Mouse (Mus musculus): ENCODE data around the gene Gapdh.
"Not testable (repeated sequence)": the region's sequence is repeated elsewhere in the genome, so short reads cannot be mapped to it uniquely, and the experiment has no call there.

Gapdh gene

DNA sequence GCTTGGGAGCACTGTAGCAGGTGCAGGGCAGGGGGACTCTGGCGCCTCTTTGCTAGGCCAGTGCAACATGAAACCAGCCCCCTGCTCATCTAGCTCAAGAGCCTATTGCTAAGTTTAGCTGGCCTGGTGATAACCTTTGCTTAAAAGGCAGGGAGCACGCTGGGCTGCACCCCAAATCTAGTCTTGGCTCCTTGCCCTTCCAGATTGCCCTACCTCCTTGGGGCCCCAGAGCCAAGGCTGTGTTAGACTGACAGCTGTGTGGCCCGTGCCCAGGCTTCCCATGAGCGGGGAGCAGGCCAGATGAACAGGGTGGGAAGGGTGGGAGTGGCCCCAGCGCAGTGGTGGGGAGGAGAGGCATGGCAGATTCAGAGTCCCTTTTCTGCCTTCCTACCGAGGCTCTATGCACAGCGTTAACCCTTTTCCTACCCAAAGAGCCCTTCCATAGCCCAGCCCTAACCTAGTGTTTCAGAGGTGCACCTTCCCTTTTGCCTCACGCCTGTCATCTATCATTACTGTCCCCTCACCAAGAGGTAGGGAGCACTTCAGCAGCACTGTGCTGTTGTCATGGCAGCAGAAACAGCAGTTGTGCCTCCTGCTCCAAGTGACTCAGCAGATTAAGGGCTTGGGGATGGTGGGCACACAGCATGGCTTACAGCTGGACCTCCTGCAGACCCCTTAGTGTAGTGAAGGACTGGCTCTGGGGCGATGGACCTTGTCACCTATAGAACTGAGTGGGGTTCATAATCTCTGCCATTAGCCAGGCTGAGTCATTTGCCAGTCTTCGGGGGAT is 789 bp upstream of the Gapdh start:
- DNase-seq (ENCODE audit: low read depth, low spot score) = no peak

DNA sequence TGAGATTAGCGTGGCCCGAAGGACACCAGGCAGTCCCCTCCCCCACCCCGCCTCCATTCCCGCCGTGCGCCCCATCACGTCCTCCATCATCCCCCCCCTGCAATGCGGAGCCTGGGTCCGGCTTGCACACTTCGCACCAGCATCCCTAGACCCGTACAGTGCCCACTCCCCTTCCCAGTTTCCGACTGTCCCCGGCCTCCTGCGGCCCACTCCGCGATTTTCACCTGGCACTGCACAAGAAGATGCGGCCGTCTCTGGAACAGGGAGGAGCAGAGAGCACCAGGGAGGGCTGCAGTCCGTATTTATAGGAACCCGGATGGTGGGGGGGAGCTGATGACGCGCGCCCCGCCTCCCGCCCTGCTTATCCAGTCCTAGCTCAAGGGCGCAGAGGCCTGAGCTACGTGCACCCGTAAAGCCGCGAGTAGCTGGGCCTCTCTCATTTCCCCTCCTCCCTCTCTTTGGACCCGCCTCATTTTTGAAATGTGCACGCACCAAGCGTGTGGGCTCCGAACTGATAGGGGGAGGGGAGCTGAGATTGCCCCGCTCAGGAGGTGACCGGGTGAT is 857 bp downstream of the Gapdh start:
- peak; percentile 94 for DNase-seq (ENCODE audit: low read depth, low spot score)

DNA sequence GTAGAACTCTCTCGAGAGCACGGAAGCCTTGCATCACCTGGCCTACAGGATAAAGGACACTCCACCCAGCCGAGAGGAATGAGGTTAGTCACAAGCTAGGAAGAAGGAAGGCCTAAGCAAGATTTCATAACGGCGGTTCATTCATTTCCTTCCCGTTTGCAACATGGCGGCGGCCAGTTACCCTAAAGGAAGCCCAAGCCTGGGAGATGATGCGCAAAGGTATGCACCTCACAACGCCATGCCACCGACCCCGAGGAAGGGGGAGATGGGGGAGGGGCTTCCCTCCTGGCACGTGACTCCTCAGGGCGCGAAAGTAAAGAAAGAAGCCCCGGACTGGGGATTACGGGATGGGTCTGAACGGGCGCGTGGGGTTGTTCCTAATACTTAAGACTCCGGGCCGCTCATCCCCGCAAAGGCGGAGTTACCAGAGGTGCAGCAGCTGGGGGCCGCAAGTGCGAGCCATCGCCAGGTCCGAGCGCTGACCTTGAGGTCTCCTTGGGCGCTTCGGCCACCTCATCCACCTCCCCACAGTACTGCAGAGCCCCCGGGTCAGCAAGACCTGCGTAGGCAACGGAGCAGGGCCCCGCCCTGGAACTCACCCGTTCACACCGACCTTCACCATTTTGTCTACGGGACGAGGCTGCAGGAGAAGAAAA is 1.5 kb downstream of the Gapdh start:
- no peak for DNase-seq (ENCODE audit: low read depth, low spot score)

DNA sequence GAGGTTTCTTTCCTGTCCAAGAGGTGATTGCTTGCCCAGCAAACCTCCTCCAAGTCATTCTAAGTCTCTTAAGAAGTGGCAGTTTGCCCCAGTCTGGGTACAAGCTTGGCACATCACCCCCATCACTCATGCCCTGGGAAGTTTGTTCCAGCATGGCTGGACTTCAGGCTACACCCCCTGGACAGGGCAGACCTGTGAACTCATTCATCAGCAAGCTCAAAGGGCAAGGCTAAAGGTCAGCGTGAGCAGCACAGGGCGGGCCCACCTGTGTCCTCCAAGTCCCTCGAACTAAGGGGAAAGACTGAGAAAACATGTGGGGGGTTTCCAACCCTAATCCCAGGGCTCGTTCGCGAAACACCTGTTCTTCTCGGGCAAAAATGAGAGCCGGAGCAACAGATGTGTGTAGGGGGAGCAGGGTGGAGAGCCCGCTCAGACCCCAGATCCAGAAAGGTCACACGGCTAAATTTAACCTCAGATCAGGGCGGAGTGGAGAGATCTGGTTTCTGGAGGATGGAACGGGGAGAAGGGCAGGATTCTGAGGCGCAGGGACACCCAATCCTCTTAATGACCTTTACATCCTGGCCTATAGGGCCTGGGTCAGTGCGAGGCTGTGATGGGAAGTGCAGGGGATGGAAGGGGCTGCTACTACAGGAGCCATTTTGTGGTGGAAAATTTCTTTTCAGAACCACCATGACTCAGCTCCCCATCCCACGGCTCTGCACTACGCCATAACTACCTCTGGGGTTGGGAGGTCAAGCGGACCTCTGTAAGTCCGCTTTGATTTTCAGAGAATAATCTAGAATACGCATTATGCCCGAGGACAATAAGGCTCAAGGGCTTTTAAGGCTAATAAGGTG is 2.2 kb downstream of the Gapdh start:
- DNase-seq (ENCODE audit: low read depth, low spot score) = no peak

DNA sequence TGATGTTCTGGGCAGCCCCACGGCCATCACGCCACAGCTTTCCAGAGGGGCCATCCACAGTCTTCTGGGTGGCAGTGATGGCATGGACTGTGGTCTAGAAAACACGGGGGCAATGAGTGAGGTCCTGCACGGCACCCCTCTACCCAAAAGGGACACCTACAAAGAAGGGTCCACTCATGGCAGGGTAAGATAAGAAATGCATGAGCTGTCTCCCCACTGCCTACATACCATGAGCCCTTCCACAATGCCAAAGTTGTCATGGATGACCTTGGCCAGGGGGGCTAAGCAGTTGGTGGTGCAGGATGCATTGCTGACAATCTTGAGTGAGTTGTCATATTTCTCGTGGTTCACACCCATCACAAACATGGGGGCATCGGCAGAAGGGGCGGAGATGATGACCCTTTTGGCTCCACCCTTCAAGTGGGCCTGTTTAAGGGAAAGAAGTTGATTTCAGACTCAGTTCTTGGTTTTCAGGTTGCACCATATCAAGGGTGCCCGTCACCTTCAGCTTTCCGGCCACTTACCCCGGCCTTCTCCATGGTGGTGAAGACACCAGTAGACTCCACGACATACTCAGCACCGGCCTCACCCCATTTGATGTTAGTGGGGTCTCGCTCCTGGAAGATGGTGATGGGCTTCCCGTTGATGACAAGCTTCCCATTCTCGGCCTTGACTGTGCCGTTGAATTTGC is 3.5 kb downstream of the Gapdh start:
- DNase-seq (ENCODE audit: low read depth, low spot score) = not testable (repeated sequence)

DNA sequence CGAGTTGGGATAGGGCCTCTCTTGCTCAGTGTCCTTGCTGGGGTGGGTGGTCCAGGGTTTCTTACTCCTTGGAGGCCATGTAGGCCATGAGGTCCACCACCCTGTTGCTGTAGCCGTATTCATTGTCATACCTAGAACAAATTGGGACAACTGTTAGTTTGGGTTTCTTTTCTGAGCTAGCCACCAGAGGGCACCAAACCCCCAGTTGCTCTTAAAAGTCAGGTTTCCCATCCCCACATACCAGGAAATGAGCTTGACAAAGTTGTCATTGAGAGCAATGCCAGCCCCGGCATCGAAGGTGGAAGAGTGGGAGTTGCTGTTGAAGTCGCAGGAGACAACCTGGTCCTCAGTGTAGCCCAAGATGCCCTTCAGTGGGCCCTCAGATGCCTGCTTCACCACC is 4.3 kb downstream of the Gapdh start:
- DNase-seq (ENCODE audit: low read depth, low spot score) = not testable (repeated sequence)

DNA sequence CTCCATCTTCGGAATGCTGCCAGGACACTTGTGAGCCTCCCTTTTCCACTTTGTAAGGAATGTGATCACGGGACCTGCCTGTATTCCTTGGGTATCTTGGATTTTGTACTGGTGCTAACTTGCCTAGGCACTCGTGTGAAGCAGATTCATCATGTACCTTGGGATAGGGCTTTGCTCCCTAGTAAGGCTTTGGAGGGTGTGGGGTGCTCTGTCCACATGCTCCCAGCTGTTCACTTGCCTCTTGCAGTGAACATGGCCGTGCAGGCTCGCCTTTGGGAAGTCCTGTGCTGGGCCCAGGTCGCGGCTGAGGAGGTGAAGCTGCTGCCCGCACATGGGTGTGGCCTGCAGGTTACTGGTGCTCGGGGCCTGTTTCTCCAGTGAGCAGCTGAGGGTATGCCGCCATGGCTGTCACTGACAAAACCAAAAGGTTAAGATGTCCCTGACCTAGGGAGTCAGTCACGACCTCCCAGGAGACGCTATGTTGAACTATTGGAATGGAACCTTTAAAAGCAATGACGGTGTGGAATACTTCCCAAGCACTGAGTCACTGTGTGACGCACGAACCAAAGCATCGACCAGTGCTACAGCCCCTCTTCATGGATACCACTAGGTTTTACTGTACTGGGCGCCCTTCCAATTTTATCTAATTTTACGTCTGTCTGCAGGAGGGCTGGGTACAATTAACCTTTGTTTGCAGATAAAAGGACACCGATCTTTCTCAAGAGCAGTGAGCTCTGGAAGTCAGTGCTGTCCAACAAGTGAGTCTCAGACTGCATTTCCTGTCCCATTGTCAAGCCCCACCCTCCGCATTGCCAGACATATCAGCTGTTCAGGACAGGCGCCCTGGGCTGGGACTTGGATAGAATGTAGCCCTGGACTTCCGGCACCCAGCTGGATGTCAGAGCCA is 5.2 kb downstream of the Gapdh start:
- no peak for DNase-seq (ENCODE audit: low read depth, low spot score)

DNA sequence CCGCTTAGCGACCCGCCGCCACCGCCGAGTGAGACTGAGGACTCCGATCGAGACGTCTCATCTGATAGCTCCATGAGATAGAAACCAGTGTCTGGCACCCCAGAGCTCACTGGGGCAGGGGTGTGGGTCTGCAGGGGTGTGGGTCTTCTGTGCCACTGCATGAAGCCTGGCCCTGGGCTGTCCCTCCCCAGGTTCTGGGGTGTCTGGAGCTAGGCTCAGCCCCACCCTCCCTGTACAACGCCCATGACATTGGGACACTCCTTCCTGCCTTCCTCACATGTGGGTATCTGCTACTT is 5.8 kb downstream of the Gapdh start:
- DNase-seq (ENCODE audit: low read depth, low spot score) = no peak

DNA sequence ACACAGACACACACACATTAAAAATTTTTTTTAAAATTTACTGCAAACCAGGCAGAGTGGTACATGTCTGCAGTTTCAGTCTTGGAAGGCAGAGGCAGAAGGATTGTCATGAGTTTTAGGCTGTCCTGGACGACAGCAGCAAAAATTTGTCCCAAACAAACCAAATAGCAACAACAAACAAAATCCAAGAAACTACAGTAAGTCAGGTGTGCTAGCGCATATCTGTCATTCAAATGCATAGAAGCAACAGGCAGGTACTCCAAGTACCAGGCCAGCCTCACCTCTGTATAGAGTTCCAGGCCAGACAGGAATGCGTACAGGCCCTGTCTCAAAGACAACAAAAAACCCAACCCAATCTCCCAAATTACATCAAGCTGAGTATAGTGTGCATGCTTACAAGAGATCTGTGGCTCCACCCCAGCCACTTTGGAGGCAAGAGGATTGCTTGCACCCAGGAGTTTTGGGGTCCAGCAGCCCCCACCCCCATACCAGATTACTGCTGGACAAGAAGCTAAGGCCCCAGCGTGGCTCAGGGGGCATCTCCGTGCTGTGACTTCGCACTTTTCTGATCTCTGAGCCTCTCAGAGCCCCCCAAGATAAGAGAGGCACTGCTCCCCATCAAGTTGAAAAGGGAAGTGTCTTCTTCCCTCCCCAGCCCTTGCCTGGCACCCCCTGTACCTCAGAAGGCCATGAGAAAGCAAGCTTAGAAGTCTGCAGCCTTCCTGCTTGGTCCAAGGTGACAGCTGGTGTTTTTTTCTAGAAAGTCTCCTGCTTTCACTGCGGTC is 6.3 kb downstream of the Gapdh start:
- DNase-seq (ENCODE audit: low read depth, low spot score) = no peak

DNA sequence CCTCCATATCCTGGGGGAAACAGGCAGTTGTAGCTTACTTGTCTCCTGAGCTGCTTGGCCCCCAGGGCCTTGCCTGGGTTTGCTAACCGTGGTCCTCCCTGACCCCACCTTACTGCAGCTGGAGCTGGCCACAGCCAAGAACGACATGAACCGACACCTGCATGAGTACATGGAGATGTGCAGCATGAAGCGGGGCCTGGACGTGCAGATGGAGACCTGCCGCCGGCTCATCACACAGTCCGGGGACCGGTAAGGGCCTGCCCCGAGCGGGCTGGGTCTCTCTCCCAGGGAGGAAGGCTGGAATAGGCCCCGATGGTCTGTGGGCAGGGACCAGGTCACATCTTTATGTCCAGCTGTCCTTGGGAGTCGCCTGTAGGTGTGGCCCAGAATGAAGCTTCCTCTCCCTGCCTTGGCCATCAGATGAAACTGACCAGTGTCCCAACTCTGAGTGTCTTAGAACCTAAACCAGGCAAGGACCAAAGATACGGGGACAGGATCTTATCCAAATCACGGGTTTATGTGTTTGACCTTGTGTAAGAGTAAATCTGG is 7.2 kb downstream of the Gapdh start:
- DNase-seq (ENCODE audit: low read depth, low spot score) = no peak

DNA sequence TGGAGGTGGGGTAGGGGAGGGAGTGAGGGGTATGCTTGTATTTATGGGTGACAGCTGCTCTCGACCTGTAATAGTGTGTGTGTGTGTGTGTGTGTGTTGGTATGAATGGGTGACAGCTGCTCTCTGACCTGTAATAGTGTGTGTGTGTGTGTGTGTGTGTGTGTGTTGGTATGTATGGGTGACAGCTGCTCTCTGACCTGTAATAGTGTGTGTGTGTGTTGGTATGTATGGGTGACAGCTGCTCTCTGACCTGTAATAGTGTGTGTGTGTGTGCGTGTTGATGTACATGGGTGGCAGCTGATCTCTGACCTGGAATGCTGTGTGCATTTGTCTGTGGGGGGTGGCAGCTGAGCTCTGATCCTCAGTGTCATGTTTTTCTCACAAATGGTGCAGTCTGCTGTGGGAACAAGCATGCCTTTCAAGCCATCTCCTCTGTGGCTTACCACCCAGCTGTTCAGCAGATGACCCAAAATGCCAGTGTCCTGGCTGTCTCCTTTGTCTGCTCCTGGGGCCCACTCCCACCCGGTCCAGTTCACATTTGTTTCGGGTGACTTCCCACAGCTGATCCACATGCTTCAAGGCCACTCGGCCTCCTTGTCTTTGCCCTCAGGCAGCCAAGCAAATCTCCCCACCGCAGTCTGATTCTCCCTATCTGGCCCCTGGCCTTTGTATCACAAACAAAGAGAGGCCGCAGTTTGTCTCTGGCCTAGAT is 9.2 kb downstream of the Gapdh start:
- DNase-seq (ENCODE audit: low read depth, low spot score) = no peak

DNA sequence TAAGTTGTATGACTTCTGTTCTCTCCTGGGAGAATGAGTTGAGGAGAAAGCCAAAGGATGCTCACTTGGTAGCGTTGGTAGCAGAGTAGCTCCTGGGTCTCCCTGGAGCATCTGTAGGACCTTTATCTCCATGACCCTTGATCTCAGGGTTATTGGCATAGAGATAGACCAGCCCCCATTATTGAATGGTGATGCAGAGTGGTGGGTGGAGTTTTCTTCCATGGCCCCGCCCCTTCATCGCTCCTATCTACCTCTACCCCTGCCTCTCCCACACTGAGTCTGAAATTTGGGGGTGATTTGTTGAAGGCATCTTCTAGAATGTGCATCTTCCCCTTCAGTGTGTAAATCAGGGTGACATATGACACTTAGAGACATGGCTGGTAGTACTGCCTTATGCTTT is 9.8 kb downstream of the Gapdh start:
- DNase-seq (ENCODE audit: low read depth, low spot score) = no peak

DNA sequence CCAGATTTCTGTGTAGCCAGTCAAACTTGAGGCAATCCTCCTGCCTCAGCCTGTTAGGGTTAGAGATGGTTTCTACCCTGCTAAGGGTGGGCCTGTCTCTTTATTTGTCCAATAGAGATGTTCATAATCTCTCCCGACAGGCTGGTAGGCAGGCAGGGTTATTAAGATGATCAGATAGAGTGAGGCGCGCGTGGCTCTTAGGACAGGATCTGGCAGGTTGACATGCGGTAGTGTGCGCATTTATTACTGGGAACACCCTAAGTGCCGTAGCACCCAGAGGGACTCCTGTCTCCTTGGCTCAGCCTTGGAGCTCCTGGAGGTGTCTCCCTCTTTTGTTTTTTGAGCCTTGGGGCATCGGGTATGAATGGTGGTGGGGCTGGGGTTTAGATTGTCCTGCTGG is 11.0 kb downstream of the Gapdh start:
- no peak for DNase-seq (ENCODE audit: low read depth, low spot score)

DNA sequence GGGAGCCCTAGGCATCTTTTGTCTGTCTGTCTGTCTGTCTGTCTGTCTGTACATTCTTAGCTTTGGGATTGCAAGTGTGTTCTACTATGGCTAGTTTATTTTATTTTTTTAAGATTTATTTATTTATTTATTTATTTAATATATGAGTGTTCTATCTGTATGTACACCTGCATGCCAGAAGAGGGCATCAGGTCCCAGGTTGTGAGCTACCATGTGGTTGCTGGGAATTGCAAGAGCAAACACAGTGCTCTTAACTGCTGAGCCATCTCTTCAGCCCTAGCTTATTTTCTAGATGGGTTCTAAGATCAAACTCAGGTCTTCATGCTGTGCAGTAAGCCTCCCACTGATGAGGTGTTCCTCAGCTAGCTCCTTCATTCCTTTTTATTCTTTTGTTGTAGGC is 11.7 kb downstream of the Gapdh start:
- no peak for DNase-seq (ENCODE audit: low read depth, low spot score)

DNA sequence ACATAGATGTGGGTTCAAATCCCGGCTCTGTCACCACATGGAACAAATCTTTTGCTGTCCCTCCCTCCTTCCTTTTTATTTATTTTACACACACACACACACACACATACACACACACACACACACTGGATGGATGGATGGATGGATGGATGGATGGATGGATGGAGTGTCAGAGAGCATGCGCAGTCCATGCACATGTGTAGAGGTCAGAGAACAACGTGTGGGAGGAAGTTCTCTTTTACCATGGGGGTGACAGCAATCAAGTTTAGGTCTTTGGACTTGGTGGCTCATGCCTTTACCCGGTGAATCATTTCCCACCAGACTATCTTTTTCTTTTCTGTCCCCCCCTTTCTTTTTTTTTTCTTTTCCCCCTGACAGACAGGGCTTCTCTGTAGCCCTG is 12.6 kb downstream of the Gapdh start:
- no peak for DNase-seq (ENCODE audit: low read depth, low spot score)

DNA sequence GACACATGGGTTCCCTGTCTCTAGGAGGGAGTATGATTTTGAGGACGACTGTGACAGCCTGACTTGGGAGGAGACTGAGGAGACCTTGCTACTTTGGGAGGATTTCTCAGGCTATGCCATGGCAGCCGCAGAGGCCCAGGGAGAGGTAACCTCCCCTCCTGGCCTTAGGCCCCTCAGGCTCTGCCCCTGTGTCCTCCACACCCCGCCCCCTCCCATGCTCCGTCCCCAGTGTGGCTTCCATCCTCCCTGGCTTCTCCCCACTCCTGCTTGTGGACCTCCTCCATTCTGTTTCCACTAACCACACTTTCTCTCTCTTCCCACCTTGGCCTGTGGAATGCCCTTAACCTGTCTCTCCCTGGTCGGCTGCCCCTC is 13.3 kb downstream of the Gapdh start:
- DNase-seq (ENCODE audit: low read depth, low spot score) = no peak

DNA sequence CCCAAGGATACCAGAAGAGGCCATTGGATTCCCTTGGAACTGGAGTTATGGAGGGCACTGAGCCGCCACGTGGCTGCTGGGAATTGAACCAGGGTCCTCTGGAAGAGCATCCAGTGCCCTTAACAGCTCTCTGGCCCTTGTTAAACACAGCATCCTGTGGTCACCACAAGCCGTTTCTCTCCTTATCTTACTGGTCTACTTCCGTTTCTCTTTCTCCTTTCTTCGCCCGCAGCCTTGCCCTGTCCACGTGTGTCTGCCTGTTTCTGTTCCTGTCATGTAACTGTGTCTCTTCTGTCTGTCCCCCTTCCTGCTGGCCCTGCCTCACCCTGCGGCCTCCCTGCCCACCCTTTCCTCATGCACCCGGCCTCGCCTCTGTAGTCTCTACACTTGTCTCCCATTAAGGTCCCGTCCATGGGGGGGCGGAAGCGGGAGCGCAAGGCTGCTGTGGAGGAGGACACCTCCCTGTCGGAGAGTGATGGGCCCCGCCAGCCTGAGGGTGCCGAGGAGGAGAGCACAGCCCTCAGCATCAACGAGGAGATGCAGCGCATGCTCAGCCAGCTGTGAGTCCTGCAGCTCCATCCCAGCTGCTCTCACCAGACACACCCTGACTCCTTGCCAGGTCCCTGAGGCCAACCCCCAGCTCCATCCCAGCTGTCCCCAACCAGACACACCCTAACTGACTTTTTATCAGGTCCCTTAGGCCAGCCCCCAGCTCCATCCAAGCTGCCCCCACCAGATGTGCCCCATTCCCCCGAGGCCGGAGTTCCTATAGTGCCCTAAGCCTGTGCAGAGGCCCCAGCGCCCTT is 13.9 kb downstream of the Gapdh start:
- DNase-seq (ENCODE audit: low read depth, low spot score) = no peak

DNA sequence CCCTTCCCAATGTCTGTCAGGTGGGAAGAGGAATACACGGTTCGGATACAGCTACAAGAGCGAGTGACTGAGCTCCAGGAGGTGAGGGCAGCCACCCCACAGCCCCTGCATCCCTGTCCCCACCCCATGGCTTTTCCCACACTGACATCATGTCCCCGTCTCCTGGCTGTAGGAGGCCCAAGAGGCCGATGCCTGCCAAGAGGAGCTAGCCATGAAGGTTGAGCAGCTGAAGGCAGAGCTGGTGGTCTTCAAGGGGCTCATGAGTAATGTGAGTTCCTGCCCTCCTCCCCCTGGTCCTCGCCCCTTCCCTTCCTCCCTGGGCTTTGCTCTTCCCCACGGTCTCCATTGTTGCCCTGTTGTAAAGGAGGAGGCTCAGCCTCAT is 16.7 kb downstream of the Gapdh start:
- no peak for DNase-seq (ENCODE audit: low read depth, low spot score)
